Mouse (Mus musculus): ENCODE measurements at regions not wholly inside any gene's neighbourhood (a gene's known extent, or its start where the extent isn't known, plus 50 kb on each side); places are given as distances from the start of the nearest gene placed in this dataset.

DNA sequence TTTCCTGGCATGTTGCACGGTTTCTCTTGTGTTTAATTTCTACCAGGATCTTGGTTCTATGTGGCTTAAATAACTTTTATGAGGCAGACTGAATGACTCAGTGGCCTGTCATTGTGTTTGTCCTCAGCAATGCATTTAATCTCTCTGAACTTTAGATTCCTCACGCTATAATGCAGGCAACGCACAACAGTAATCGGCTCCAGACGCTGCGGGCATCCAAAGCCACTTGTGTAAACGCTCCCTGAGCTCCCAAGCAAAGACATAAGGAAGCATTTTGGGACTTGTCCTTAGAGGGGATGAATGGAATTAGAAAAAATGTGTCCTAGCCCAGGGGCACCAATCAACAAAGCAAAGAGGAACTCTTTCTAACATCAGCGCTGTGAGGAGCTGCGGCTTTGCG lies 57.6 kb downstream of the Calml3 start:
- TF ChIP-seq CTCF (IDR thresholded peaks at IDR 0.05; ENCODE audit: borderline replicate concordance, extremely low read depth, insufficient read depth, insufficient read length) (no peak), POLR2A (IDR thresholded peaks at IDR 0.05; ENCODE audit: borderline replicate concordance, extremely low read depth, insufficient read depth, insufficient read length, poor library complexity, severe bottlenecking) (no peak)
